In the genomic region with DNA sequence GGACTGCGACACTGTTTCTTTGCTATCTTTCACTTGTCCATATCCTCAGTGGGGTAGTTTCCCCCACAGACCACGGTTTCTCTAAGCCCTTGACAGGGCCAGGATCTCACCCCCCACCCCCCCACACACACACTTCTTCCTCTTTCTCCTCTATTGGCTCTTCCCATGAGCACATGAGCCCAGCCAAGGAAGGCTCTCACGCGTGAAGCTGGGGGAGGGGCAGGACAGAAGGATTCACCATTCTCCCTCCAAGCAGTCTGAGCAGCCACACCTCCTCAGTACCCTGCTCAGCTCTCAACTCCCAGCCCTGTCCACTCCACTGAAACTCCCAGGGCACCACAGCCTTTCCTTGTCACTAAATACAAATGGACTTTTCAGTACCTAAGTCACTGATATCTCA, we compare ENCODE assay signal across 8 mouse cellular contexts. TPM values are rescaled to one million over a fixed set of nuclear protein-coding genes. Genes with fewer than 3 reads are reported as not detected.
DNase-seq lines count a peak whose midpoint lies in the region; ATAC-seq and TF ChIP-seq lines count a peak whose summit lies in the region.
"Had no signal": no experiment of that assay in that cellular context is flagged by ENCODE, and none has a peak within 500 bp of the region (broad histone marks: within the 10 kb centered on the region; RNA-seq: fewer than 3 reads in every experiment).

No protein-coding gene starts in this region.

- H3K4me1 ChIP-seq in embryonic facial prominence, embryonic 14.5 days (ENCODE audit: control insufficient read depth, insufficient read depth, low read length), result peaks cover 34% of the 10 kb centered on the region
- peaks cover 14% of the 10 kb centered on the region for H3K4me1 ChIP-seq in small intestine, adult 2 months (ENCODE audit: control insufficient read depth, insufficient read depth, insufficient read length, low read length)

- no peak overlapping the region for H3K4me3 ChIP-seq in embryonic facial prominence, embryonic 14.5 days (ENCODE audit: low read depth, low read length)
- H3K4me3 ChIP-seq in small intestine, adult 2 months (ENCODE audit: low read depth, low read length), result no peak overlapping the region
- no peak overlapping the region for H3K4me3 ChIP-seq in left cerebral cortex, adult 2 months
- H3K4me3 ChIP-seq: embryonic facial prominence, embryonic 12.5 days had no signal

- H3K4me2 ChIP-seq in embryonic facial prominence, embryonic 14.5 days (ENCODE audit: low read depth, low read length), result no peak overlapping the region
- H3K4me2 ChIP-seq: embryonic facial prominence, embryonic 12.5 days had no signal

- no peaks in the 10 kb centered on the region for H3K9me3 ChIP-seq in embryonic facial prominence, embryonic 14.5 days (ENCODE audit: control insufficient read depth, low read length)
- H3K9me3 ChIP-seq: embryonic facial prominence, embryonic 12.5 days had no signal

- H3K9ac ChIP-seq in embryonic facial prominence, embryonic 14.5 days (ENCODE audit: low read depth, low read length), result no peak overlapping the region
- H3K9ac ChIP-seq: embryonic facial prominence, embryonic 12.5 days had no signal

- H3K36me3 ChIP-seq in embryonic facial prominence, embryonic 14.5 days (ENCODE audit: control insufficient read depth, insufficient read depth, low read length), result no peaks in the 10 kb centered on the region
- no peaks in the 10 kb centered on the region for H3K36me3 ChIP-seq in small intestine, adult 2 months (ENCODE audit: control insufficient read depth, insufficient read depth, low read length)
- H3K36me3 ChIP-seq: embryonic facial prominence, embryonic 12.5 days had no signal

- intact Hi-C loops in left cerebral cortex, adult 2 months (cut with DNase I), result no loop called here

- no peak for TF ChIP-seq CTCF in small intestine, adult 2 months (IDR thresholded peaks at IDR 0.05; ENCODE audit: extremely low read depth, insufficient read length, insufficient replicate concordance, low read depth, low read length)
- no peak for TF ChIP-seq CTCF in left cerebral cortex, adult 2 months (IDR thresholded peaks at IDR 0.05)

- no peak for TF ChIP-seq POLR2A in small intestine, adult 2 months (IDR thresholded peaks at IDR 0.05; ENCODE audit: low read depth, low read length)

- WGBS in embryonic facial prominence, embryonic 14.5 days, result 15% methylated on average over 4 of the region's 4 CpGs
- 57% methylated on average over 4 of the region's 4 CpGs for WGBS in small intestine, adult 2 months

- H3K27ac ChIP-seq in embryonic facial prominence, embryonic 14.5 days (replicated peaks; ENCODE audit: low read depth, low read length), result no peak overlapping the region
- peak overlapping the region; percentile 45 for H3K27ac ChIP-seq in small intestine, adult 2 months (ENCODE audit: insufficient read depth, low read depth, low read length)
- no peak overlapping the region for H3K27ac ChIP-seq in left cerebral cortex, adult 2 months
- H3K27ac ChIP-seq: embryonic facial prominence, embryonic 12.5 days had no signal

- peak; percentile 30 to 40 for DNase-seq in spleen, adult 18-20 months
- no peak for DNase-seq in spleen, postnatal 4 days (ENCODE audit: low spot score in 2 of 2)
- peak; percentile 66 for DNase-seq in embryonic facial prominence, embryonic 14.5 days (ENCODE audit: low spot score)
- peak; percentile 42 for DNase-seq in kidney, postnatal 14 days
- no peak for DNase-seq in left cerebral cortex, adult 2 months (ENCODE audit: extremely low spot score in 1 of 2, low spot score in 2 of 2)
- no peak for DNase-seq in cerebellum, adult 9-10 months

- H3K27me3 ChIP-seq in embryonic facial prominence, embryonic 14.5 days (replicated peaks; ENCODE audit: control insufficient read depth, insufficient read depth, low read length), result no peaks in the 10 kb centered on the region
- no peaks in the 10 kb centered on the region for H3K27me3 ChIP-seq in small intestine, adult 2 months (ENCODE audit: control insufficient read depth, insufficient read depth, low read length)
- H3K27me3 ChIP-seq: embryonic facial prominence, embryonic 12.5 days had no signal

- no peak for ATAC-seq in embryonic facial prominence, embryonic 14.5 days (ENCODE audit: low read depth)

RNA-seq across cellular contexts. Expression of gene Crtc3, which starts 47.2 kb away (rescaled TPM):
- polyA plus RNA-seq in embryonic facial prominence, embryonic 14.5 days (2014; fragmentation: Nextera tagmentation; extraction: Ambion mirVana), result 21.6 and 22.9 TPM in 2 replicates
- 11.0 and 15.7 TPM in 2 replicates for polyA plus RNA-seq in small intestine, adult 2 months (2012; rRNA removed)
- 10 to 100 TPM; 14.9 to 16.5 TPM for total RNA-seq in left cerebral cortex, adult 2 months (2021)

Comparison
In these comparisons a context has a peak if more than half of its experiments do, and no peak if none do; other contexts are left out.
1. DNase-seq: peak in spleen, adult 18-20 months (2 of 2), embryonic facial prominence, embryonic 14.5 days (single experiment) and kidney, postnatal 14 days (single experiment); none in spleen, postnatal 4 days (0 of 2), left cerebral cortex, adult 2 months (0 of 2) and cerebellum, adult 9-10 months (single experiment).